Mouse (Mus musculus) spleen, adult 2 months (tissue): ENCODE measurements around the gene Arhgef19.

Source experiments
- CTCF ChIP-seq: fragments of 200-500 bp; IDR thresholded peaks from 2 replicates; pipeline ENCODE4 v1.5.1; 2011; ENCODE audit warnings: mild to moderate bottlenecking, inconsistent platforms; ENCODE audit not compliant: insufficient read depth, insufficient read length, insufficient replicate concordance; ENCODE audit errors: extremely low read depth
- POLR2A ChIP-seq: fragments of 200-500 bp; IDR thresholded peaks from 2 replicates; pipeline ENCODE4 v1.6.1; 2011; ENCODE audit warnings: low read depth, low read length, inconsistent platforms

DNA sequence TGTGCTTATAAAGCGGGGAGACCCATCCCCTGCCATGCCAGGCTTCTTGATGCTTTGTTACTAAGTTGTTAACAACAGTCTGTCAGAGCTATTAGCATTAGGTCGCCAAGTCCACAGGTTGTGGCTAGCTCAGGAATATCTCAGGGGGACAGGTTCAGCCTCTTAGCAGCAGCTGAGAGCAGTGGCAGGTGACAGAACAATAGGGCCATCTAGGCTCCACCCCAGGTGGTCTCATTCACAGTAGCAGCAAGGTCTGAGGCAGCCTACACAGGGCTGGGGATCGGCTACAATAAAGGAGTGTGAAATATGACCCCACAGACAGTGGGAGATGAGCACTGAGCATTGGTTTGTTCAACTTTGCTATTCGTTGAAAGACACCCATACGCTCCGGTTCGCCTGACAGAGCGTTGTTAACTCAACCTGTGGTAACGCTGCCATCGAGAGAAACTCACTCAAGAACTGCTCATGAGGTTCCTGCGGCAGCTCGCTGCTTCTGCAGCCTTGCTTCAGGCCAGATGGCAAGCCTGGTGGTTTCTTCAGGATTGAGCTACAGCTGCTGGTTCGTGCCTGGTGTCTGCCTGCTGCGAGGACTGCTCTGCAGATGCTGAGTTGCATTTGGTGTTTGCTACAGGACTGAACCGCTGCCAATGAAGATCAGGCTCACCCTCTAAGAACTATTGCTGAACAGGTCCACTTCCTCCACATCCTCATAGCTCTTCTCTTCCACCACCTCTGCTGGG, 31.1 kb downstream of the Arhgef19 start:
- no peak for TF ChIP-seq CTCF
- TF ChIP-seq POLR2A, result no peak
